Mouse (Mus musculus) MEL (cell line): ENCODE measurements at regions not wholly inside any gene's neighbourhood (a gene's known extent, or its start where the extent isn't known, plus 50 kb on each side); places are given as distances from the start of the nearest gene placed in this dataset.

ENCODE experiments used
- DNase-seq: peaks from one replicate; pipeline ENCODE4 v3.0.0; 2011; ENCODE audit warnings: low read depth, low spot score
- H3K27ac ChIP-seq: 2 replicates; pipeline ENCODE4 v1.5.1; 2012; ENCODE audit warnings: low read depth, mild to moderate bottlenecking, control low read depth, low read length, moderate library complexity; ENCODE audit not compliant: control insufficient read depth
- H3K27me3 ChIP-seq, 2 experiments: fragments of 150-350 bp in 1 of 2; sonication (generic) in 1 of 2; 2 replicates each; pipeline ENCODE4 v1.6.1; 2012; ENCODE audit warnings: low read length in 2 of 2, mild to moderate bottlenecking in 2 of 2, improper control_type of control experiment in 1 of 2, moderate library complexity in 1 of 2; ENCODE audit not compliant: insufficient read depth in 2 of 2, control insufficient read depth in 1 of 2
- H3K36me3 ChIP-seq, 2 experiments: 2 replicates each; pipeline ENCODE4 v1.6.1; 2012 to 2014; ENCODE audit warnings: low read length in 2 of 2, improper control_type of control experiment in 1 of 2, inconsistent platforms in 1 of 2, mild to moderate bottlenecking in 1 of 2; ENCODE audit not compliant: insufficient read depth in 2 of 2, control insufficient read depth in 1 of 2
- H3K4me1 ChIP-seq, 2 experiments: fragments of 150-350 bp in 1 of 2; sonication (generic) in 1 of 2; 2 replicates each; pipeline ENCODE4 v1.6.1; 2012; ENCODE audit warnings: low read length in 2 of 2, improper control_type of control experiment in 1 of 2, mild to moderate bottlenecking in 1 of 2; ENCODE audit not compliant: insufficient read depth in 2 of 2, control insufficient read depth in 1 of 2
- H3K4me3 ChIP-seq, 2 experiments: fragments of 150-350 bp in 1 of 2; sonication (generic) in 1 of 2; 2 replicates each; pipeline ENCODE4 v1.5.1; 2012; ENCODE audit warnings: low read depth in 2 of 2, low read length in 2 of 2, mild to moderate bottlenecking in 2 of 2, moderate library complexity in 2 of 2, control low read depth in 1 of 2, improper control_type of control experiment in 1 of 2; ENCODE audit not compliant: control insufficient read depth in 1 of 2, insufficient read depth in 1 of 2
- H3K79me2 ChIP-seq: 2 replicates; pipeline ENCODE4 v1.6.1; 2012; ENCODE audit warnings: mild to moderate bottlenecking, low read length, moderate library complexity; ENCODE audit not compliant: control insufficient read depth, poor library complexity, insufficient read depth
- H3K9ac ChIP-seq: 2 replicates; pipeline ENCODE4 v1.6.1; 2012; ENCODE audit warnings: low read depth, mild to moderate bottlenecking, control low read depth, low read length, moderate library complexity; ENCODE audit not compliant: control insufficient read depth, poor library complexity, severe bottlenecking
- H3K9me3 ChIP-seq: fragments of 150-350 bp; sonication (generic); replicated peaks from 2 replicates; pipeline ENCODE4 v1.6.1; 2012; ENCODE audit warnings: mild to moderate bottlenecking, low read length, improper control_type of control experiment, moderate library complexity; ENCODE audit not compliant: insufficient read depth
- BHLHE40 ChIP-seq: IDR thresholded peaks from 2 replicates; pipeline ENCODE4 v1.6.1; 2012; ENCODE audit warnings: low read depth, mild to moderate bottlenecking, inconsistent platforms, low read length, improper control_type of control experiment, borderline replicate concordance
- CHD2 ChIP-seq: IDR thresholded peaks from 2 replicates; pipeline ENCODE4 v1.6.1; 2011; ENCODE audit warnings: low read length, improper control_type of control experiment
- E2F4 ChIP-seq: IDR thresholded peaks from 2 replicates; pipeline ENCODE4 v1.6.1; 2011; ENCODE audit warnings: low read depth, low read length, improper control_type of control experiment, borderline replicate concordance
- EP300 ChIP-seq, 2 experiments: IDR thresholded peaks; 2 replicates each; pipeline ENCODE4 v1.6.1; 2011; ENCODE audit warnings: improper control_type of control experiment in 2 of 2, low read length in 2 of 2, low read depth in 1 of 2, mild to moderate bottlenecking in 1 of 2
- ETS1 ChIP-seq: IDR thresholded peaks from 2 replicates; pipeline ENCODE4 v1.6.1; 2012; ENCODE audit warnings: low read depth, mild to moderate bottlenecking, inconsistent platforms, low read length, improper control_type of control experiment, moderate library complexity
- GABPA ChIP-seq: IDR thresholded peaks from 2 replicates; pipeline ENCODE4 v1.6.1; 2012; ENCODE audit warnings: low read depth, mild to moderate bottlenecking, inconsistent platforms, low read length, improper control_type of control experiment, moderate library complexity
- GATA1 ChIP-seq: IDR thresholded peaks from 2 replicates; pipeline ENCODE4 v1.6.1; 2011; ENCODE audit warnings: low read depth, low read length, improper control_type of control experiment
- HCFC1 ChIP-seq: IDR thresholded peaks from 2 replicates; pipeline ENCODE4 v1.6.1; 2012; ENCODE audit warnings: low read depth, mild to moderate bottlenecking, inconsistent platforms, low read length, improper control_type of control experiment, moderate library complexity
- KAT2A ChIP-seq: conservative IDR thresholded peaks from 2 replicates; pipeline ENCODE4 v1.6.1; 2012; ENCODE audit warnings: low read depth, low read length, improper control_type of control experiment, inconsistent platforms
- MAFK ChIP-seq: IDR thresholded peaks from 2 replicates; pipeline ENCODE4 v1.6.1; 2011; ENCODE audit warnings: low read depth, mild to moderate bottlenecking, low read length, improper control_type of control experiment, borderline replicate concordance
- MAX ChIP-seq: IDR thresholded peaks from 2 replicates; pipeline ENCODE4 v1.6.1; 2011; ENCODE audit warnings: low read length, improper control_type of control experiment
- MYB ChIP-seq: IDR thresholded peaks from 2 replicates; pipeline ENCODE4 v1.6.1; 2011; ENCODE audit warnings: mild to moderate bottlenecking, low read depth, low read length, improper control_type of control experiment
- POLR2A ChIP-seq, 2 experiments: IDR thresholded peaks; 2 replicates each; pipeline ENCODE4 v1.6.1; 2011 to 2012; ENCODE audit warnings: low read length in 2 of 2, mild to moderate bottlenecking in 2 of 2, control low read depth in 1 of 2, improper control_type of control experiment in 1 of 2, low read depth in 1 of 2, moderate library complexity in 1 of 2; ENCODE audit not compliant: control insufficient read depth in 1 of 2, insufficient read depth in 1 of 2, poor library complexity in 1 of 2
- POLR2AphosphoS2 ChIP-seq: IDR thresholded peaks from 2 replicates; pipeline ENCODE4 v1.6.1; 2011; ENCODE audit warnings: low read length, improper control_type of control experiment
- RCOR1 ChIP-seq: IDR thresholded peaks from 2 replicates; pipeline ENCODE4 v1.6.1; 2012; ENCODE audit warnings: low read depth, mild to moderate bottlenecking, inconsistent platforms, low read length, improper control_type of control experiment
- SIN3A ChIP-seq: IDR thresholded peaks from 2 replicates; pipeline ENCODE4 v1.6.1; 2012; ENCODE audit warnings: low read length, improper control_type of control experiment, inconsistent platforms
- SMC3 ChIP-seq: IDR thresholded peaks from 2 replicates; pipeline ENCODE4 v1.6.1; 2011; ENCODE audit warnings: low read depth, low read length, improper control_type of control experiment
- TCF12 ChIP-seq: IDR thresholded peaks from 2 replicates; pipeline ENCODE4 v1.6.1; 2014; ENCODE audit warnings: low read depth, mild to moderate bottlenecking, inconsistent platforms, low read length, improper control_type of control experiment, moderate library complexity
- UBTF ChIP-seq: IDR thresholded peaks from 2 replicates; pipeline ENCODE4 v1.6.1; 2012; ENCODE audit warnings: low read depth, mild to moderate bottlenecking, inconsistent platforms, low read length, improper control_type of control experiment, moderate library complexity, borderline replicate concordance; ENCODE audit not compliant: insufficient read depth
- USF1 ChIP-seq: IDR thresholded peaks from 2 replicates; pipeline ENCODE4 v1.6.1; 2014; ENCODE audit warnings: low read depth, mild to moderate bottlenecking, inconsistent platforms, low read length, improper control_type of control experiment, moderate library complexity
- USF2 ChIP-seq, 2 experiments: IDR thresholded peaks; 2 replicates each; pipeline ENCODE4 v1.6.1; 2011 to 2012; ENCODE audit warnings: improper control_type of control experiment in 2 of 2, low read length in 2 of 2, borderline replicate concordance in 1 of 2, inconsistent platforms in 1 of 2, low read depth in 1 of 2, mild to moderate bottlenecking in 1 of 2; ENCODE audit not compliant: insufficient read depth in 1 of 2
- ZC3H11A ChIP-seq: IDR thresholded peaks from 2 replicates; pipeline ENCODE4 v1.6.1; 2012; ENCODE audit warnings: low read depth, mild to moderate bottlenecking, inconsistent platforms, low read length, improper control_type of control experiment
- ZMIZ1 ChIP-seq: IDR thresholded peaks from 2 replicates; pipeline ENCODE4 v1.6.1; 2012; ENCODE audit warnings: low read depth, mild to moderate bottlenecking, inconsistent platforms, low read length, improper control_type of control experiment, moderate library complexity

DNA sequence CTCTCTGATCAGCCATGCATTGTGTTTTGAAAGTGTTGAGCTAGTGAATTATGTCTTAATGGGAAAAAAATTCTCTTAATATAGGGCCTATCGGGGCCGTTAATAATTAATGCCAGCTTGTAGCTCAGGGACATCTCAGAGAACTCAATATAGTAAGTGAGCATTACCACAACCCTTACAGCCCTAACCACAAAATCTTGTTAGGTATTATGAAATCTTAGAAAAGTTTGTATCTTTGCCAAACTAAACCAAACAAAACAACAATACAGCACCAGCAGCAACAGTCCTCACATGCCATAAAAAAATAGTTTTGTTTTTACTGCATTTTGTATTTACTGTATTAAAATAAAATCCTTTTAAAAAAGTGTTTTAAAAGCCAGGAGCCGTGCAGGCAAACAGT, 277.8 kb downstream of the Etnk1 start:
- Histone ChIP-seq H3K27me3 (no peaks in the 10 kb centered on the region), H3K9me3 (no peaks in the 10 kb centered on the region), H3K4me1 (no peaks in the 10 kb centered on the region), H3K79me2 (no peaks in the 10 kb centered on the region), H3K36me3 (no peaks in the 10 kb centered on the region), H3K9ac (no peak overlapping the region)
- DNase-seq: no peak
- TF ChIP-seq CHD2 (no peak), ZC3H11A (no peak), ETS1 (no peak), E2F4 (no peak), BHLHE40 (no peak)
- TF ChIP-seq, all 39 proteins: peak for 0
- H3K27ac ChIP-seq: no peak overlapping the region
- no peak overlapping the region for H3K4me3 ChIP-seq

GRCm38 (mm10) chr6:143445834-143446552, 279.0 kb downstream of the Etnk1 start:
- H3K27me3 ChIP-seq: no peaks in the 10 kb centered on the region
- no peak overlapping the region for H3K9ac ChIP-seq
- no peak overlapping the region for H3K4me3 ChIP-seq
- no peaks in the 10 kb centered on the region for H3K79me2 ChIP-seq
- no peak for TF ChIP-seq ZMIZ1
- TF ChIP-seq MYB: no peak
- TF ChIP-seq TCF12: no peak
- TF ChIP-seq USF1: no peak
- no peak for TF ChIP-seq BHLHE40
- no peak for TF ChIP-seq SIN3A
- TF ChIP-seq GABPA: no peak
- TF ChIP-seq POLR2A (IDR thresholded peaks at IDR 0.05; ENCODE audit: control insufficient read depth in 1 of 2, insufficient read depth in 1 of 2, low read depth in 1 of 2, low read length in 2 of 2, poor library complexity in 1 of 2): no peak
- no peak for TF ChIP-seq KAT2A
- TF ChIP-seq HCFC1: no peak
- TF ChIP-seq MAFK: no peak
- no peak for TF ChIP-seq EP300 (IDR thresholded peaks at IDR 0.05; ENCODE audit: low read depth in 1 of 2, low read length in 2 of 2)
- H3K27ac ChIP-seq: no peak overlapping the region
- DNase-seq: no peak
- H3K4me1 ChIP-seq: no peaks in the 10 kb centered on the region
- H3K9me3 ChIP-seq: no peaks in the 10 kb centered on the region
- no peaks in the 10 kb centered on the region for H3K36me3 ChIP-seq

DNA sequence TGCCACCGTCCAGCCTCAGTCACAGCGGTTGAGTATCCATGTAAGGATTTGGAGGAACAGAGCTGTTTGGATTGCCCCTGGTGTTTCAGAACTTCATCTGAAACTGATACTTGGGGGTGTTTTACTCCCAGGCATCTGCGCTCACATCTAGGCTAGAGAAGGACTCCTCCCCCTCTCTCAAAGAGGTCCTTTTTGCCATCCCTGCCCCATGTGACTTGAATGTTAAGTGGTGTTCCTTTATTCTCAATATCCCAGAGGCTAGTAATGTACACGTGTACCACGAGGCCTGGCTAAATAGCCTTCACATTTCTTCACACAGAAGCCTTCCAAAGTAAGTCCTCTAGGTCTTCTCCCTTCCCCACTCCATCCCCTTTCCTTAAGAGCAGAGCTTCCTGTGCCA, 280.0 kb downstream of the Etnk1 start:
- DNase-seq: no peak
- no peak overlapping the region for H3K9ac ChIP-seq
- no peaks in the 10 kb centered on the region for H3K27me3 ChIP-seq
- H3K36me3 ChIP-seq: no peaks in the 10 kb centered on the region
- no peaks in the 10 kb centered on the region for H3K4me1 ChIP-seq
- H3K4me3 ChIP-seq: no peak overlapping the region
- no peaks in the 10 kb centered on the region for H3K79me2 ChIP-seq
- H3K9me3 ChIP-seq: no peaks in the 10 kb centered on the region
- no peak overlapping the region for H3K27ac ChIP-seq
- TF ChIP-seq SMC3 (no peak), ETS1 (no peak), USF2 (IDR thresholded peaks at IDR 0.05; ENCODE audit: borderline replicate concordance in 1 of 2, insufficient read depth in 1 of 2, low read depth in 1 of 2, low read length in 2 of 2) (no peak), HCFC1 (no peak), E2F4 (no peak), GATA1 (no peak), SIN3A (no peak), MAX (no peak), POLR2AphosphoS2 (no peak), ZMIZ1 (no peak), RCOR1 (no peak), UBTF (no peak)
